Mouse (Mus musculus): Measurements from ENCODE around the gene Samd4.

- no peak for TF ChIP-seq CTCF (IDR thresholded peaks at IDR 0.05; ENCODE audit: low read depth, low read length)
- no peak for TF ChIP-seq GATA2 (IDR thresholded peaks at IDR 0.05; ENCODE audit: borderline replicate concordance, low read depth, low read length)
These were observed 26.2 kb downstream of the Samd4 start for GRCm38 (mm10) chr14:46908858-46909257.

Data from G1E (cell line).